Mouse (Mus musculus) E14TG2a.4 (cell line): ENCODE data around the gene Olfr215.
A peak's percentile ranks its signal among the peaks of the same experiment; 100 is the strongest.
"Not testable (repeated sequence)": the region's sequence is repeated elsewhere in the genome, so short reads cannot be mapped to it uniquely, and the experiment has no call there.

Source experiments
- H3K27me3 ChIP-seq: 2 replicates; pipeline ENCODE4 v1.6.1; 2014; ENCODE audit warnings: low read length, control low read depth; ENCODE audit not compliant: insufficient read depth
- H3K36me3 ChIP-seq: 2 replicates; pipeline ENCODE4 v1.6.1; 2014; ENCODE audit warnings: low read length, control low read depth; ENCODE audit not compliant: insufficient read depth
- H3K4me1 ChIP-seq: replicated peaks from 2 replicates; pipeline ENCODE4 v1.6.1; 2014; ENCODE audit warnings: low read depth, low read length, control low read depth
- H3K4me3 ChIP-seq: replicated peaks from 2 replicates; pipeline ENCODE4 v1.5.1; 2014; ENCODE audit warnings: mild to moderate bottlenecking, low read length
- H3K9me3 ChIP-seq: 2 replicates; pipeline ENCODE4 v1.6.1; 2014; ENCODE audit warnings: low read length, control low read depth
- CTCF ChIP-seq: conservative IDR thresholded peaks from 2 replicates; pipeline ENCODE4 v1.5.1; 2014; ENCODE audit warnings: low read length
- NANOG ChIP-seq: IDR thresholded peaks from 2 replicates; pipeline ENCODE4 v1.6.1; 2014; ENCODE audit warnings: borderline replicate concordance, low read length, mixed read lengths
- POU5F1 ChIP-seq: IDR thresholded peaks from 2 replicates; pipeline ENCODE4 v1.6.1; 2014; ENCODE audit warnings: low read length, borderline replicate concordance

The Olfr215 gene

GRCm38 (mm10) chr6:116615719-116616118 is 31.7 kb upstream of the Olfr215 start:
- Histone ChIP-seq H3K36me3 (no peaks in the 10 kb centered on the region), H3K4me3 (no peak overlapping the region), H3K9me3 (no peaks in the 10 kb centered on the region), H3K4me1 (no peaks in the 10 kb centered on the region), H3K27me3 (peaks cover 8% of the 10 kb centered on the region; the same call in 1 of the 2 replicates)
- no peak for TF ChIP-seq CTCF
- TF ChIP-seq NANOG, result no peak
- TF ChIP-seq POU5F1, result no peak

- TF ChIP-seq NANOG, result no peak
- TF ChIP-seq CTCF, result peak; percentile 25; the same call in 1 of the 2 replicates
- H3K27me3 ChIP-seq, result no peaks in the 10 kb centered on the region
- no peaks in the 10 kb centered on the region for H3K9me3 ChIP-seq
- no peaks in the 10 kb centered on the region for H3K36me3 ChIP-seq
- no peaks in the 10 kb centered on the region for H3K4me1 ChIP-seq
- H3K4me3 ChIP-seq, result no peak overlapping the region
Measured at GRCm38 (mm10) chr6:116607230-116607629, 23.2 kb upstream of the Olfr215 start.

- not testable (repeated sequence) for H3K9me3 ChIP-seq, H3K27me3 ChIP-seq, H3K4me1 ChIP-seq, H3K36me3 ChIP-seq, H3K4me3 ChIP-seq
- peak; percentile 91 for TF ChIP-seq NANOG
Measured at GRCm38 (mm10) chr6:116600969-116601368, 17.0 kb upstream of the Olfr215 start.

- H3K27me3 ChIP-seq, result peaks cover 5% of the 10 kb centered on the region; the same call in 1 of the 2 replicates
- TF ChIP-seq POU5F1 (no peak), CTCF (peak; percentile 63)
- H3K9me3 ChIP-seq, result no peaks in the 10 kb centered on the region
- H3K4me1 ChIP-seq, result no peaks in the 10 kb centered on the region
- H3K36me3 ChIP-seq, result no peaks in the 10 kb centered on the region
- no peak overlapping the region for H3K4me3 ChIP-seq
Measured at GRCm38 (mm10) chr6:116569834-116570233, 14.2 kb downstream of the Olfr215 start.

- TF ChIP-seq NANOG, result no peak
- TF ChIP-seq POU5F1, result no peak
- TF ChIP-seq CTCF, result no peak
- no peaks in the 10 kb centered on the region for H3K36me3 ChIP-seq
- H3K4me3 ChIP-seq, result no peak overlapping the region
- no peaks in the 10 kb centered on the region for H3K9me3 ChIP-seq
- H3K4me1 ChIP-seq, result no peaks in the 10 kb centered on the region
- H3K27me3 ChIP-seq, result 0 out of 2 replicates have a peak, but pooled peaks cover 2% of the 10 kb centered on the region
Measured at GRCm38 (mm10) chr6:116554952-116555351, 29.0 kb downstream of the Olfr215 start.

GRCm38 (mm10) chr6:116553935-116554334 is 30.1 kb downstream of the Olfr215 start, which contains the start of gene Olfr214:
Olfr214 (plus strand) TSS chr6:116554235.
- no peaks in the 10 kb centered on the region for H3K4me1 ChIP-seq
- 0 out of 2 replicates have a peak, but pooled peaks cover 2% of the 10 kb centered on the region for H3K27me3 ChIP-seq
- no peaks in the 10 kb centered on the region for H3K9me3 ChIP-seq
- no peaks in the 10 kb centered on the region for H3K36me3 ChIP-seq
- no peak within 1 kb of the TSS for H3K4me3 ChIP-seq
- TF ChIP-seq CTCF (no peak), NANOG (no peak), POU5F1 (no peak)

GRCm38 (mm10) chr6:116550841-116551240 is 33.2 kb downstream of the Olfr215 start, which contains the start of gene Gm5580:
Gm5580 (plus strand) TSS chr6:116551141.
- H3K4me3 ChIP-seq, H3K36me3 ChIP-seq, H3K27me3 ChIP-seq, H3K4me1 ChIP-seq, H3K9me3 ChIP-seq: not testable (repeated sequence)

- no peaks in the 10 kb centered on the region for H3K36me3 ChIP-seq
- TF ChIP-seq CTCF (no peak), NANOG (no peak), POU5F1 (no peak)
- H3K27me3 ChIP-seq, result no peaks in the 10 kb centered on the region
- no peaks in the 10 kb centered on the region for H3K9me3 ChIP-seq
- H3K4me3 ChIP-seq, result no peak overlapping the region
- H3K4me1 ChIP-seq, result no peaks in the 10 kb centered on the region
Measured at GRCm38 (mm10) chr6:116542500-116542899, 41.5 kb downstream of the Olfr215 start.

GRCm38 (mm10) chr6:116538156-116538555 is 45.8 kb downstream of the Olfr215 start, which contains the start of gene Olfr213:
Olfr213 (plus strand) TSS chr6:116538456.
- no peak for TF ChIP-seq POU5F1
- TF ChIP-seq NANOG, result no peak
- no peak for TF ChIP-seq CTCF
- no peaks in the 10 kb centered on the region for H3K36me3 ChIP-seq
- no peaks in the 10 kb centered on the region for H3K27me3 ChIP-seq
- H3K9me3 ChIP-seq, result peaks cover 18% of the 10 kb centered on the region
- H3K4me3 ChIP-seq, result no peak within 1 kb of the TSS
- no peaks in the 10 kb centered on the region for H3K4me1 ChIP-seq
